Mouse (Mus musculus): ENCODE data around the gene Glrp1.

Glrp1 gene

GRCm38 (mm10) chr1:88491617-88492378 lies 18.1 kb downstream of the Glrp1 start:
- no peak for DNase-seq

- no peak for DNase-seq
Measured at GRCm38 (mm10) chr1:88490164-88490563, 19.7 kb downstream of the Glrp1 start.

GRCm38 (mm10) chr1:88488957-88489356 lies 20.9 kb downstream of the Glrp1 start:
- no peak for DNase-seq

GRCm38 (mm10) chr1:88486336-88486735 lies 23.5 kb downstream of the Glrp1 start:
- no peak for DNase-seq

GRCm38 (mm10) chr1:88484059-88484458 lies 25.8 kb downstream of the Glrp1 start:
- DNase-seq: no peak

GRCm38 (mm10) chr1:88482142-88483099 lies 27.4 kb downstream of the Glrp1 start:
- DNase-seq: no peak

- DNase-seq: no peak
Measured at GRCm38 (mm10) chr1:88480594-88480993, 29.3 kb downstream of the Glrp1 start.

- DNase-seq: no peak
Measured at GRCm38 (mm10) chr1:88478205-88478604, 31.7 kb downstream of the Glrp1 start.

- no peak for DNase-seq
Measured at GRCm38 (mm10) chr1:88476554-88477085, 33.2 kb downstream of the Glrp1 start.

- peak; percentile 77 for DNase-seq
Measured at GRCm38 (mm10) chr1:88475502-88475953, 34.3 kb downstream of the Glrp1 start.

GRCm38 (mm10) chr1:88474598-88474997 lies 35.3 kb downstream of the Glrp1 start:
- peak; percentile 91 for DNase-seq

- DNase-seq: no peak
Measured at GRCm38 (mm10) chr1:88473899-88474298, 36.0 kb downstream of the Glrp1 start.

- no peak for DNase-seq
Measured at GRCm38 (mm10) chr1:88472258-88472657, 37.6 kb downstream of the Glrp1 start.

GRCm38 (mm10) chr1:88469746-88470145 lies 40.1 kb downstream of the Glrp1 start:
- DNase-seq: no peak

GRCm38 (mm10) chr1:88468335-88468734 lies 41.5 kb downstream of the Glrp1 start:
- DNase-seq: no peak

GRCm38 (mm10) chr1:88467866-88468265 lies 42.0 kb downstream of the Glrp1 start:
- DNase-seq: no peak

GRCm38 (mm10) chr1:88466325-88467064 lies 43.4 kb downstream of the Glrp1 start:
- no peak for DNase-seq

GRCm38 (mm10) chr1:88465722-88466121 lies 44.1 kb downstream of the Glrp1 start:
- DNase-seq: peak; percentile 53

GRCm38 (mm10) chr1:88464109-88464905 lies 45.6 kb downstream of the Glrp1 start:
- no peak for DNase-seq

- no peak for DNase-seq
Measured at GRCm38 (mm10) chr1:88463241-88463640, 46.6 kb downstream of the Glrp1 start.

- DNase-seq: no peak
Measured at GRCm38 (mm10) chr1:88462484-88462883, 47.4 kb downstream of the Glrp1 start.

GRCm38 (mm10) chr1:88461096-88461495 lies 48.8 kb downstream of the Glrp1 start:
- no peak for DNase-seq

All from kidney, postnatal 10 days (tissue).